Mouse (Mus musculus) Patski (cell line): ENCODE data around the gene 1700025G04Rik. TPM values are rescaled to one million over a fixed set of nuclear protein-coding genes. Genes with fewer than 3 reads are reported as not detected.
A peak's percentile ranks its signal among the peaks of the same experiment; 100 is the strongest.

Experiments
- ATAC-seq: fragments of 100-300 bp; one replicate; pipeline ENCODE4 v1.8.0; 2021
- CTCF ChIA-PET: fragments of 350-600 bp; sonication (Branson Sonifier 250); formaldehyde crosslinking; loops from one replicate; lab custom pipeline; 2022; ENCODE audit warnings: inconsistent platforms; lab: Charles Lee
- POLR2A ChIA-PET: fragments of 350-600 bp; sonication (Branson Sonifier 250); formaldehyde crosslinking; loops from one replicate; lab custom pipeline; 2022; ENCODE audit warnings: antibody characterized with exemption, inconsistent platforms; lab: Charles Lee
- DNase-seq: peaks from one replicate; pipeline ENCODE4 v3.0.0-alpha.2; 2011; ENCODE audit warnings: low read depth, low spot score
- H3K27me3 ChIP-seq: fragments of 371-371 bp; one replicate; pipeline ENCODE4 v1.5.1; 2021
- CTCF ChIP-seq: fragments of 100-300 bp; IDR thresholded peaks from one replicate; pipeline ENCODE4 v1.5.1; 2021
- in situ Hi-C: fragments of 300-500 bp; cut with MboI; formaldehyde crosslinking; loops from 3 replicates; pipeline ENCODE4 v1.11.1; 2018; ENCODE audit warnings: low pct_unique_long_range_greater_than_20kb, mixed read lengths
- polyA plus RNA-seq: library from polyadenylated mRNA; unstranded; gene quantifications from one replicate; pipeline ENCODE4 v1.2.3, GENCODE M21; 2021

The 1700025G04Rik gene
- polyA plus RNA-seq, 1 experiment from 2014 or later, result 56.7 TPM

DNA sequence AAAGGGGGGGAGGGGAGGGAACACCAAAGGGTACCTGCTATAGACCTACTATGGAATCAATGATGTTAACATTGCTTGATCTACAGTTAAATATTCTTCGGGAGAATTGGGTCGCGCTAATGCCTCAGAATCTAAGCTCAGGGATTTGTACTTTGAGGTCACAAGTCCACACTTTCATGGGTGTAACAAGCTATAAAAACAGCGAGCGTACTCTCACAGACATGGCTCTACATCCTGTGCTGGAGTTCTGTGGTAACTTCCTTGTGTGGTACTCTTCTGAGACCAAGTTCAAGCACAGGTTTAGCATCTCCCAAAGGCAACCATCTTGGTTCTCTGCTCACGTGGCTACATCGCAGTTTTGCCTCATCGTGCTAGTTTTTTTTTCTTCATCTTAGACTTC is 227.8 kb downstream of the 1700025G04Rik start:
- no peak for TF ChIP-seq CTCF
- H3K27me3 ChIP-seq, result no peaks in the 10 kb centered on the region
- ATAC-seq (no peak), DNase-seq (no peak)
- ChIA-PET CTCF (interaction anchor here (1.3 kb wide), 2 partner anchors 14 to 90 kb away, joined by 3 read pairs; no protein-coding TSS in a partner anchor), POLR2A (no interaction called here)
- in situ Hi-C loops, result no loop called here

DNA sequence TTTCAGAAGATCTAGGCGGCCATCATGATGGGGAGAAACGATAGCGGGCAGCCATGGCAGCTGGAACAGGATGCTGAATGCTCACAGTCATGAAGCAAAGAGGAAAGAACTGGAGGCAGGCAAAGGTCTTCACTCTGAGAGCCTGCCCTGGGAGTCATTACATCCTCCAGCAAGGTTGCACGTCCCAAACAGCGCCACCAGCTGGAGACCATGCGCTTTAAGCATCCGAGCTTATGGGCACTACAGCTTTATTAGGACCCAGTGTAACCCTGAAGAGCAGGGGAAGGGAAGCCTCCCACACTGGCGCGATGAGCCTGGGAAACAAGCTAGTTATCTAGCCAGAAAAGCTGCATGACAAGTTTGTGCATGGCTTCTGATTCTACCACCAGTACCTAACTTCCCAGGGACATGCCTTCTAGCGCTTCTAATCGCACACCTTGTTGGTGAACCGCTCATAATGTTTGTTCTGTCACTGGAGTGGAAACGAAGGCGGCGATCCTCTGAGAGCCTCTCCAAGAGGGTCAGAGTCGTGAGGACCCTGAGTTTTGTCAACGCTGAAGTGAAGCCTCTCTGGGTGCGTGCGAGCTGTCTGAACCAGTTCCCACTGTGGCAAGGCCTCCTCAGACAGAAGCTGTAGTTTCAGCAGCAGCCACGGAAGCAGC is 228.5 kb downstream of the 1700025G04Rik start:
- POLR2A ChIA-PET, result no interaction called here
- DNase-seq, result no peak

DNA sequence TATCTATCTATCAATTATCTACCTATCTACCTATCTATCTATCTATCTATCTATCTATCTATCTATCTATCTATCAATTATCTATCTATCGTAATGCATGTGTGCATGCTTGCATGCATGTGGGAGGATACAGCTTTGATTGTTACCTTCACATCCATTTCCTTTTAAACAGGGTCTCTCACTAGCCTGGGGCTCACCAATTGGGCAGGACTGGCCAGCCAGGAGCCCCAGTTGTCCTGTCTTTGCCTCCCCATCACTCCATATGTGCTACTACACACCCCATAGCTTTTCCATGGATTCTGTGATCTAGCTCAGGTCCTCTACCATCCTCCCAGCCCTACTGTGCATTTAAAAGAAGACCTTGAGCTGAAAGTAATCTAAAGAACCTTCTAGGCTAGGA is 231.5 kb downstream of the 1700025G04Rik start:
- no peak for ATAC-seq
- no peaks in the 10 kb centered on the region for H3K27me3 ChIP-seq
- ChIA-PET POLR2A (no interaction called here), CTCF (no interaction called here)
- no peak for TF ChIP-seq CTCF
- in situ Hi-C loops, result no loop called here
- DNase-seq, result no peak

More for the DNA sequence above, 228.5 kb downstream of the 1700025G04Rik start:
- CTCF ChIA-PET, result interaction anchor here (1.3 kb wide), 2 partner anchors 14 to 91 kb away, joined by 3 read pairs; no protein-coding TSS in a partner anchor
- no peak for ATAC-seq
- TF ChIP-seq CTCF, result no peak
- in situ Hi-C loops, result no loop called here
- H3K27me3 ChIP-seq, result no peaks in the 10 kb centered on the region

DNA sequence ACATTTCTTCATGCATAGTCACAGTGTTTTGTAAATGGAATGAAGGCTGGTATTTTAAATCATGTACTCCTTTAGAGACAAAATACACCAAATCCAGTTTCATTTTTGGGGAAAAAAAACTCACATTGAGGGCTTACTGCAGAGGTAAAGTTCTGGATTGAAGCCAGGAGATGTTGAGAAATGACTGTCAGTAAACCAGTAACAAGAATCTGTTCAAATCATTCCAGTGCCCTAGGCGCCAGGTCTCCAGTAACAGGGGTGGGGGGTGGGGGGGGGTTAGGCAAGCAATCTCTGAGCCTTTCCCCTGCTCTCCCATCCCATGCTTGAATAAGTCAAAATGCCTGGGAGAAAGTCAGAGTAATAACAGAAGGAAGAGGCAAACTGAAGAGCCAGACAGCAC is 234.4 kb downstream of the 1700025G04Rik start:
- ChIA-PET CTCF (no interaction called here), POLR2A (no interaction called here)
- in situ Hi-C loops, result no loop called here
- ATAC-seq (no peak), DNase-seq (no peak)
- no peaks in the 10 kb centered on the region for H3K27me3 ChIP-seq
- TF ChIP-seq CTCF, result no peak

DNA sequence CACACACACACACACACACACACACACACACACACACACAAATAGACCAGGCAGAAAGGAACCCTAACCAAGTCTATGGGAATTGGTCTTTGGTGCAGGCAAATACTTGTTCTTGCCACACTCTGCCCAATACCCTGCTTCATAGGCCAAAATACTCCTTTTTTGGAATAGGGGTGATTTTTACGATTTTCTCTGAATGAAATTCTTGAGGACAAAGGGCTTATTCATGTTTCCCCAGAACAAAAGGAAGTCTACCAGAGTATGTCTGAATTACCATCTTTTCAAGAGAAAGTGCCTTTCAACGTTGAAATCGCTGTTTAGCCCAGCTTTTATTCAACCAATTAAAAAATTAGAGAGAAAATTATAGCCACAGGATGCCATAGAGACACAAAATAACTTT is 237.9 kb downstream of the 1700025G04Rik start:
- no peak for ATAC-seq
- TF ChIP-seq CTCF, result no peak
- ChIA-PET POLR2A (no interaction called here), CTCF (no interaction called here)
- H3K27me3 ChIP-seq, result no peaks in the 10 kb centered on the region
- in situ Hi-C loops, result no loop called here
- DNase-seq, result no peak

DNA sequence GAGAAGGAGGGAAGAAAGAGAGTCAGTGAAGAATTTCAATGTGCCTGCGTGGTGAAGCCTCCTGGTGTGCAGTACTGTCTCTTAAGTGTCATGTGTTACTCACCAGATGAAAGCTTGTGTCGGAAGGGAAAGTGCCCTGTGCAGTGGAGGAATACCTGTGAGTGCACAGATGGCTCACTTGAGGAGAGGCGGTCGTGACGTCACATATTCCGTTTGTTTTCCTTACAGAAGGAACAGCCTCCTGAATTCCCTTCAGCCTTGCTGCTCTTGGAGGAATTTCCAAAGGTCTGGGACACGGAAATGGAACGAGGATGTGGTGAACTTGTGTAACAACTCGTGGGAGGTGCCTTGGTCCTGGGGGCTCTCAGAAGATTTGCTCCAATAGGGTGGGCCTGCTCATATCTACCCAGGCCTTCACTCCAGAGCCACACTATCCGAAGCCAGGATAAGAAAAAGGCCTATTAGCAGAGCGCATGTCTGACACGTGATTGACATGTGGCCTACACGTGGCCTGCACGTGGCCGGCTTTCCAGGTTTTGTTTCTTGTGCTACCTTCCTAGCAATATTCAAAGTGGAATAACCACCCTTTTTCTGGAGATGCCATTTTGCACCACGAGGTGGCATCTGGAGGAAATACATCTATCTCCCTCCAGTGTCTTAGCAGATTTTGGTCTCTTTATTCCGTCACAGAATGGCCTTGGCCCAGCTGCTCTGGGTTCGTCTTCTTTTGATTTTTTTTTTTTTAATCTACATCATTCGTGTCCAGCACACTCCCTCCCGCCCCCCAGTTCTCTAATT is 238.7 kb downstream of the 1700025G04Rik start:
- peak; percentile 26 for TF ChIP-seq CTCF
- ChIA-PET CTCF (no interaction called here), POLR2A (no interaction called here)
- no peaks in the 10 kb centered on the region for H3K27me3 ChIP-seq
- DNase-seq (no peak), ATAC-seq (no peak)
- in situ Hi-C loops, result no loop called here

DNA sequence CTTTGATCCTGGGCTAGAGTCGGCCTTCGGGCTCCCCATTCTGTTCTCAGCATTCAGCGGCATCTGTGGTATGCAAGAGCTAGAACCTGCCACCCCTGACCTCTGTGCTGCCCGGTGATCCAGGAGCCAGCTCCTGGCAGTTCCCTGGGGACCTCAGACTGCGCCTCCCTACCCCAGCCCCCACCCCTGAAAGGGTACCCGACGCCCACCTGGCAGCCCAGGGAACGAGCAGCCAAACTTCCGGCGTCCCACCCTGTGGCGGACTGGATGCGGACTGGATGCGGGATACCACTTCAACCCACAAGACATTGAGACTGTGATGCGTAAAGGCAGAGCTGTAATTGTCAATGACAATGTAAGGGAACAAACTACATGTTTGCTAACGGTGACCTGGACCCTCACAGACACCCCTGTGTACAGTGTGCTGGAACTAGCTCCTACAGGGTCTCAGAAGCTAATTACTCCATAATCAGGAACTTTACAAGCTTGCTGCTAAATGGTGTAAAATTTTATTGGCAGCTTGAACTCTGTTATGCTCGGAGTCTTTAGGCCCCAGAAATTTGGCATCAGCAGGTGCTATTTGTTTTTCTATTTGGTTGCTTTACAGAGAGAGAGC is 239.8 kb downstream of the 1700025G04Rik start:
- in situ Hi-C loops, result loop anchor here (25.0 kb wide), 1 partner anchor 662 kb away; no protein-coding TSS in a partner anchor
- POLR2A ChIA-PET, result no interaction called here
- H3K27me3 ChIP-seq, result no peaks in the 10 kb centered on the region
- CTCF ChIA-PET, result no interaction called here
- TF ChIP-seq CTCF, result no peak
- no peak for ATAC-seq
- DNase-seq, result no peak

DNA sequence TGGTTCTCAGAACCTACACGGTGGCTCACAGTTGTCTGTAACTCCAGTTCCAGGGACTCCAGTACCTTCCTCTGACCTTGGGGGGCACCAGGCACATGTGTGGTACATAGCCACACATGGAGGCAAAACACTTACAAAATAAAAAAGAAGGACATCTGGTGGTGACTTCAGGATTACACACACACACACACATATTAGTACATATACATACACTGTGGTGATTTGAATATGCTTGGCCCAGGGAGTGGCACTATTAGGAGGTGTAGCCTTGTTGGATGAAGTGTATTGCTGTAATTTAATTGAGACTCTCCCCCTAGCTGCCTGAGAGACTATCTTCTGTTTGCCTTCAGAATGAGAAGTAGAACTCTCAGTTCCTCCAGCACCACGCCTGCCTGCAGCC is 241.6 kb downstream of the 1700025G04Rik start:
- TF ChIP-seq CTCF, result no peak
- ATAC-seq, result no peak
- ChIA-PET CTCF (no interaction called here), POLR2A (no interaction called here)
- H3K27me3 ChIP-seq, result no peaks in the 10 kb centered on the region
- no peak for DNase-seq
- in situ Hi-C loops, result loop anchor here (25.0 kb wide), 1 partner anchor 664 kb away; no protein-coding TSS in a partner anchor

DNA sequence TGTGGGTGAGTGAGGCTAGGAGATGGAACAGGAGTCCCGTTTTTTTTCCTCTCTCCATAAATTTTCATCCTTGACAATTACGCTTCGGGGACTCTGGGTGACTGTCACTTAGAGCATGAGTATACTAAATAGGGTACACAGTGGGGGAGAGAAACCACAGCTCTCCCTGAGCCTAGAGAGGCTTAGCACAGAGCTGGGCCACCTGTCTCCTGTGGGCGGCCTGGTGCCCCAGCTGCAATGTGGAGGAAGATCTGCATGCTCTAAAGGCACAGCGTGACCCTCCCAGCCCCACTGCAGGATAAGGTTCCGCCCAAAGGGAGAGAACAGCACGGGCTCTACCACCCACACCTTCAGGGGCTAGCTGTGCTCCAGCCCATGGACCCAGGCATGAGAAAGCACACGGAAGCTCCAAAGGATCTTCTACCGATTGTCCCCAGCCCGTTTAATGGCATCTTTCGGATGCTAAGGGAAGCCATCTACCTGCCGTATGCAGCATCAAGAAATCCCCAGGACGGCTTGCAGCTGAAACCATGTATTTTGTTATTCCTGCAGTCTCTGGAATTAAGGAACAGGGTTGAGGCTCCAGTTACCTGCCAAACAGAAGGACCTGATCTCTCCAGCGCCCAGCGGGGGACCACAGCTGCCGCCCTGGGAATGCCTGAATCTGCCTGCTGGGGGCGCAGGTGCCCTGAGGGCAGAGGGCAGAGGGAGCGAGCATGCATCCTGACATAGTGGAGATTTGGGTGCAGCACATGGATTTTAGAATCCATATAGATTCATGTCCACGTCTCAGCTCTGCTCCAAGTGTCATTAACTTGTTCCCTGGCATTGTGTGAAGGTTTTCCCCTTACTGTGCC is 243.8 kb downstream of the 1700025G04Rik start:
- in situ Hi-C loops, result loop anchor here (25.0 kb wide), 1 partner anchor 666 kb away; no protein-coding TSS in a partner anchor
- POLR2A ChIA-PET, result no interaction called here

More for the DNA sequence above, 243.8 kb downstream of the 1700025G04Rik start:
- DNase-seq (no peak), ATAC-seq (no peak)
- no peaks in the 10 kb centered on the region for H3K27me3 ChIP-seq
- TF ChIP-seq CTCF, result peak; percentile 30
- CTCF ChIA-PET, result interaction anchor here (2.6 kb wide), 1 partner anchor 14 kb away, joined by 6 read pairs; no protein-coding TSS in a partner anchor
